Mouse (Mus musculus): ENCODE data around the gene Gm20388. TPM values are rescaled to one million over a fixed set of nuclear protein-coding genes. Genes with fewer than 3 reads are reported as not detected.

The Gm20388 gene
- polyA plus RNA-seq, 1 experiment from 2014 or later, result 7.4 TPM

DNA sequence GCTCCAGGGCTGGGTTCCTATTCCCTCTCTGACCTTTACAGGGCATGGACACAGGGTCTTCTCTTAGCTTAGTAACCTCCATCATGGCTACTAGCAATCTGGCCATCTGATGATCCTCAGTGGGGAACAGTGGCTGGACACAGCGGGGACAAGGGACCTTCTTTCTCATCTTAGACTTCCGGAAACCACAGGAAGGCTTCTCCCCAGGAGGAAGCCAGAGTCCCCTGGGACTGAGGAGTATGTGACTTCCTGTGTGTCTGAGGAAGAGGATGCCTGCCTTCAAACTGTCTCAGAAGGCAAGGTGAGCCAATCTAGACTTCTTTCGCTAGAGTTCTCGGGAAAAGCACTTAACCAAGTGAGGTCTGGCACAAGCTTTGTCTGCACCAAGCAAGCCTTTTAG lies 789.4 kb downstream of the Gm20388 start:
- H3K9ac ChIP-seq (ENCODE audit: low read length), result no peak overlapping the region
- peaks cover 23% of the 10 kb centered on the region for H3K4me1 ChIP-seq (ENCODE audit: control insufficient read depth, insufficient read depth, low read length)
- no peak for ATAC-seq (ENCODE audit: insufficient read depth, low FRiP score)
- WGBS, result 86% methylated on average over 4 of the region's 4 CpGs
- no peaks in the 10 kb centered on the region for H3K27me3 ChIP-seq (ENCODE audit: control insufficient read depth, insufficient read depth, low read length)
- H3K9me3 ChIP-seq (replicated peaks; ENCODE audit: control insufficient read depth, low read length), result no peaks in the 10 kb centered on the region
- no peak overlapping the region for H3K27ac ChIP-seq (ENCODE audit: low read length)
- H3K4me2 ChIP-seq (ENCODE audit: low read depth, low read length), result no peak overlapping the region
- no peaks in the 10 kb centered on the region for H3K36me3 ChIP-seq (ENCODE audit: control insufficient read depth, insufficient read depth, low read length)
- H3K4me3 ChIP-seq (replicated peaks; ENCODE audit: low read length), result no peak overlapping the region

- no peaks in the 10 kb centered on the region for H3K27me3 ChIP-seq (ENCODE audit: control insufficient read depth, insufficient read depth, low read length)
- no peak overlapping the region for H3K4me3 ChIP-seq (replicated peaks; ENCODE audit: low read length)
- WGBS, result 52% methylated on average over 19 of the region's 19 CpGs
- H3K36me3 ChIP-seq (ENCODE audit: control insufficient read depth, insufficient read depth, low read length), result no peaks in the 10 kb centered on the region
- ATAC-seq (ENCODE audit: insufficient read depth, low FRiP score), result peak; percentile 34; the same call in 1 of the 2 replicates
- H3K9ac ChIP-seq (ENCODE audit: low read length), result no peak overlapping the region
- peaks cover 9% of the 10 kb centered on the region for H3K4me1 ChIP-seq (ENCODE audit: control insufficient read depth, insufficient read depth, low read length)
- H3K27ac ChIP-seq (ENCODE audit: low read length), result no peak overlapping the region
- H3K4me2 ChIP-seq (ENCODE audit: low read depth, low read length), result no peak overlapping the region
- H3K9me3 ChIP-seq (replicated peaks; ENCODE audit: control insufficient read depth, low read length), result no peaks in the 10 kb centered on the region
These were observed 791.3 kb downstream of the Gm20388 start for GRCm38 (mm10) chr8:120701758-120702465.

DNA sequence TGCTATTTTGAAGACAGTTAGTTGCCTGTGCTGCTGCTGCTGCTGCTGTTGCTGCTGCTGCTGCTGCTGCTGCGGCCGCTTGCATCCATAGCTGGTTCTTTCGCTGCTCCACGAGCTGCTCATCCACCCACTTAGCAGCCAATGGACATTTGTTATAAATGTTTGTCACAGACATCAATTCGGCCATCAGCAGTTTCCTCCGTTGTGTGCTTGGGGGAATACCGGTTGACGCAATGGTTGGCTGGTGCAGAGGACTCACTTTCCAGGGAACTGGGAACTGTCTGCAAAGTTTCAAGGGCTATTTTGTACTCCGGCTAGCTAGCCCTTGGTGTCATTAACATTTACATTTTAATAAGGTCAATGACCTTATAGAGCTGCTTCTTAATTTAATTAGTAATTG lies 793.6 kb downstream of the Gm20388 start:
- Histone ChIP-seq H3K27ac (ENCODE audit: low read length) (no peak overlapping the region), H3K4me2 (ENCODE audit: low read depth, low read length) (no peak overlapping the region), H3K27me3 (ENCODE audit: control insufficient read depth, insufficient read depth, low read length) (no peaks in the 10 kb centered on the region), H3K9me3 (replicated peaks; ENCODE audit: control insufficient read depth, low read length) (no peaks in the 10 kb centered on the region), H3K36me3 (ENCODE audit: control insufficient read depth, insufficient read depth, low read length) (no peaks in the 10 kb centered on the region), H3K4me1 (ENCODE audit: control insufficient read depth, insufficient read depth, low read length) (0 out of 2 replicates have a peak, but pooled peaks cover 3% of the 10 kb centered on the region), H3K4me3 (replicated peaks; ENCODE audit: low read length) (no peak overlapping the region), H3K9ac (ENCODE audit: low read length) (no peak overlapping the region)
- no peak for ATAC-seq (ENCODE audit: insufficient read depth, low FRiP score)
- WGBS, result 39% methylated on average over 9 of the region's 9 CpGs

DNA sequence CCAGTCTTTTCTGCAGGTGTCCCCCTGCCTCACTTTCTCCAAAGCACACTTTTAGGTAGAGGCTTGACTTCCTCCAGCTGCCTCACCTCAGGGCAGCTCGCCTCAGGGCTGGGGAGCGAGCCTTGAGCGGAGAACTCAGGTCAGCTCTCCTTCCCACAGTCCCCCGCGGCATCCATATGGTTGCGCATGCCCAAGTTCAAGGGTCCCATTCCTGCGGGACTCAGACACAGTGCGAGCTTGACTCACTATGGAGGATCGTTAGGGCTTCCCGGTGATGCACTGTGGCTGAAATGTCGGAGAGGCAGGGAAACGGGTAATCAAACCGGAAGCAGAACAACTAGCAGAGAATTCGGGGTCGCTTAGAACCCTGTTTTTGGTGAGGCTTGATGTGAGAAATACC lies 794.5 kb downstream of the Gm20388 start:
- 0 out of 2 replicates have a peak, but pooled peaks cover 3% of the 10 kb centered on the region for H3K4me1 ChIP-seq (ENCODE audit: control insufficient read depth, insufficient read depth, low read length)
- WGBS, result 79% methylated on average over 15 of the region's 15 CpGs

DNA sequence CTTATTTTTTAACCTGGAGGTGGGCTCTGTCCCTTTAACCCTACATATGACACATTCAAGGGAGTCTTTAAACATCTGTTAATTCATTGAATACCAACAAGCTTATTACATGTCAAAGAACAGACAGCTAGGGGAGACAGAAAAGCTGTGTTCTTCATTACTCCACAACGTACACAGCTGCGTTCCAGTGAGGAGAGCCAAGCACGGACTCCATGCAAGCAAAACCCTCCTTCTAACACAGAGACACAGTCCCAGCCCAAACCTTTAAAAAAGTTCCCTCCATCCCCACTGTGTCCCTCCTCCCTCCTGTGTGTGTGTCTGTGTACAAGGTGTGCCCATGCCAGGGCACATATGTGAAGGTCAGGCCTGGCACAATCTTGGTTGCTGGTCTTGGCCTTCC lies 795.6 kb downstream of the Gm20388 start:
- Histone ChIP-seq H3K9ac (ENCODE audit: low read length) (no peak overlapping the region; the same call in 1 of the 2 replicates), H3K4me1 (ENCODE audit: control insufficient read depth, insufficient read depth, low read length) (0 out of 2 replicates have a peak, but pooled peaks cover 3% of the 10 kb centered on the region), H3K4me3 (replicated peaks; ENCODE audit: low read length) (no peak overlapping the region), H3K9me3 (replicated peaks; ENCODE audit: control insufficient read depth, low read length) (no peaks in the 10 kb centered on the region), H3K27ac (ENCODE audit: low read length) (peak overlapping the region; percentile 46; the same call in 1 of the 2 replicates), H3K27me3 (ENCODE audit: control insufficient read depth, insufficient read depth, low read length) (no peaks in the 10 kb centered on the region), H3K36me3 (ENCODE audit: control insufficient read depth, insufficient read depth, low read length) (no peaks in the 10 kb centered on the region), H3K4me2 (ENCODE audit: low read depth, low read length) (no peak overlapping the region)
- ATAC-seq (ENCODE audit: insufficient read depth, low FRiP score), result peak; percentile 73; the same call in 1 of the 2 replicates
- 67% methylated on average over 3 of the region's 3 CpGs for WGBS

More for the DNA sequence above, 794.5 kb downstream of the Gm20388 start:
- H3K4me3 ChIP-seq (replicated peaks; ENCODE audit: low read length), result no peak overlapping the region
- no peaks in the 10 kb centered on the region for H3K36me3 ChIP-seq (ENCODE audit: control insufficient read depth, insufficient read depth, low read length)
- no peaks in the 10 kb centered on the region for H3K27me3 ChIP-seq (ENCODE audit: control insufficient read depth, insufficient read depth, low read length)
- no peak overlapping the region for H3K4me2 ChIP-seq (ENCODE audit: low read depth, low read length)
- H3K9me3 ChIP-seq (replicated peaks; ENCODE audit: control insufficient read depth, low read length), result no peaks in the 10 kb centered on the region
- no peak overlapping the region for H3K27ac ChIP-seq (ENCODE audit: low read length)
- no peak overlapping the region for H3K9ac ChIP-seq (ENCODE audit: low read length)
- no peak for ATAC-seq (ENCODE audit: insufficient read depth, low FRiP score)

DNA sequence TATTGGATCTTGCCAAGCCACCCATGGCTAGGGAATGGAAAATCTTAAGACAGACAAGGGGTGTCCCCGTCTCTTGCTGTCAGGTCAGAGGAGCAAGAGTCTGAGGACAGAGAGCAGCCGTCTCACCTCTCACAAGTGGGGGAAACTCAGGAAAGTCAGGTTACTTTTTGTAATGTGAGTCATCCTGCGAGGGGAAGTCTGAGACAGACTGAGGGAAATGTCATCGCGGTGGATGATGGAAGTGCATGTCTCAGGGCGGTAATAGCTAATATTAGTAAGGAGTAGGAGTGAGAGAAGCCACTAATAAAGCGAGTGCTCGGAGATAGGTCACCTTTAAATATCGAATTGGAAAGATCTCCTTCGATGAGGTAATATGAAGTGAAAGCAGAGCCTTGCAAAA lies 798.5 kb downstream of the Gm20388 start:
- no peak for ATAC-seq (ENCODE audit: insufficient read depth, low FRiP score)
- H3K27me3 ChIP-seq (ENCODE audit: control insufficient read depth, insufficient read depth, low read length), result no peaks in the 10 kb centered on the region
- 68% methylated on average over 10 of the region's 10 CpGs for WGBS
- no peak overlapping the region for H3K4me2 ChIP-seq (ENCODE audit: low read depth, low read length)
- 0 out of 2 replicates have a peak, but pooled peaks cover 1% of the 10 kb centered on the region for H3K4me1 ChIP-seq (ENCODE audit: control insufficient read depth, insufficient read depth, low read length)
- H3K4me3 ChIP-seq (replicated peaks; ENCODE audit: low read length), result no peak overlapping the region
- H3K27ac ChIP-seq (ENCODE audit: low read length), result no peak overlapping the region
- no peak overlapping the region for H3K9ac ChIP-seq (ENCODE audit: low read length)
- no peaks in the 10 kb centered on the region for H3K36me3 ChIP-seq (ENCODE audit: control insufficient read depth, insufficient read depth, low read length)
- H3K9me3 ChIP-seq (replicated peaks; ENCODE audit: control insufficient read depth, low read length), result no peaks in the 10 kb centered on the region

- Histone ChIP-seq H3K27ac (ENCODE audit: low read length) (0 out of 2 replicates have a peak overlapping the region, but pooled peaks have one; percentile 6), H3K4me3 (replicated peaks; ENCODE audit: low read length) (no peak overlapping the region), H3K4me1 (ENCODE audit: control insufficient read depth, insufficient read depth, low read length) (no peaks in the 10 kb centered on the region), H3K36me3 (ENCODE audit: control insufficient read depth, insufficient read depth, low read length) (no peaks in the 10 kb centered on the region), H3K9me3 (replicated peaks; ENCODE audit: control insufficient read depth, low read length) (no peaks in the 10 kb centered on the region), H3K9ac (ENCODE audit: low read length) (no peak overlapping the region), H3K27me3 (ENCODE audit: control insufficient read depth, insufficient read depth, low read length) (no peaks in the 10 kb centered on the region), H3K4me2 (ENCODE audit: low read depth, low read length) (no peak overlapping the region)
- ATAC-seq (ENCODE audit: insufficient read depth, low FRiP score), result 0 out of 2 replicates have a peak, but pooled peaks have one; percentile 25
- 68% methylated on average over 6 of the region's 6 CpGs for WGBS
These were observed 804.6 kb downstream of the Gm20388 start for GRCm38 (mm10) chr8:120715200-120715599.

GRCm38 (mm10) chr8:120715996-120716680 lies 805.5 kb downstream of the Gm20388 start:
- H3K36me3 ChIP-seq (ENCODE audit: control insufficient read depth, insufficient read depth, low read length), result no peaks in the 10 kb centered on the region
- no peak overlapping the region for H3K4me2 ChIP-seq (ENCODE audit: low read depth, low read length)
- no peaks in the 10 kb centered on the region for H3K9me3 ChIP-seq (replicated peaks; ENCODE audit: control insufficient read depth, low read length)
- no peaks in the 10 kb centered on the region for H3K4me1 ChIP-seq (ENCODE audit: control insufficient read depth, insufficient read depth, low read length)
- H3K4me3 ChIP-seq (replicated peaks; ENCODE audit: low read length), result no peak overlapping the region
- no peak overlapping the region for H3K9ac ChIP-seq (ENCODE audit: low read length)
- no peak for ATAC-seq (ENCODE audit: insufficient read depth, low FRiP score)
- no peaks in the 10 kb centered on the region for H3K27me3 ChIP-seq (ENCODE audit: control insufficient read depth, insufficient read depth, low read length)
- no peak overlapping the region for H3K27ac ChIP-seq (ENCODE audit: low read length)
- 73% methylated on average over 15 of the region's 15 CpGs for WGBS

DNA sequence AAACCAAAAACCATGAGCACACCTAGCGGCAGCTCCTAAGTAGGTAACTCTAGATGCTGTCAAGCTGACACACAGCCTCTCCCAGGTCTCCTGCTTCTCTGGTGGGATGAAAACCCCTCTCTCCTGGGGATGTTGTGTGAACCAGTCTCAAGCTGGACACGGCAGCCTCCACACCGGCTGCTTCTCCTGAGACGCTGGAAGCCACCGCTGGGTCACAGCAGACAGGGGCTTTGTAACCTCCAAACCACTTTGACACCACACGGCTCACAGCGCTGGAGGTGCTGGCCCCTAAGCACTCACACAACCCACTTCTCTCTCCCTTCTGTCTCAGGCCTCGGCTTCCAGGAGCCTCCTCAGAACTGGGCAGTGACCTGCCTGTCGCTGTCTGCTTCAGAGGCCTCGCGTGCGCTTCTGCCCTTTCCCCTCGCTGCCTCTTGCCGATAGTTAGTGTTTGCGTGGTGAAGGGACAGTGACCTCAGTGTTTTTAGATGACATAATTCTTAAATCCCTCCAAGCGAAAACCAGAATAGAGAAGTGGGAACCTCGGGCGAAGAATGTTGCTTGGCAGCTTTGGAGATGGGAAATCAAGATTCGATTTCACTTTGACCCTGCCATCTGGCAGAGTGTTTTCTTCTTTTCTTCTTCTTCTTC lies 809.1 kb downstream of the Gm20388 start:
- 59% methylated on average over 19 of the region's 19 CpGs for WGBS
- no peaks in the 10 kb centered on the region for H3K27me3 ChIP-seq (ENCODE audit: control insufficient read depth, insufficient read depth, low read length)
- no peak overlapping the region for H3K4me3 ChIP-seq (replicated peaks; ENCODE audit: low read length)
- H3K27ac ChIP-seq (ENCODE audit: low read length), result no peak overlapping the region
- no peaks in the 10 kb centered on the region for H3K4me1 ChIP-seq (ENCODE audit: control insufficient read depth, insufficient read depth, low read length)
- H3K4me2 ChIP-seq (ENCODE audit: low read depth, low read length), result no peak overlapping the region
- no peaks in the 10 kb centered on the region for H3K36me3 ChIP-seq (ENCODE audit: control insufficient read depth, insufficient read depth, low read length)
- ATAC-seq (ENCODE audit: insufficient read depth, low FRiP score), result no peak
- 0 out of 2 replicates have a peak, but pooled peaks cover 3% of the 10 kb centered on the region for H3K9me3 ChIP-seq (replicated peaks; ENCODE audit: control insufficient read depth, low read length)
- no peak overlapping the region for H3K9ac ChIP-seq (ENCODE audit: low read length)
